Mouse (Mus musculus) MEL (cell line): ENCODE results near the gene Tshr. TPM values are rescaled to one million over a fixed set of nuclear protein-coding genes. Genes with fewer than 3 reads are reported as not detected.

ENCODE experiments used
- DNase-seq: peaks from one replicate; pipeline ENCODE4 v3.0.0; 2011; ENCODE audit warnings: low read depth, low spot score
- H3K27ac ChIP-seq: 2 replicates; pipeline ENCODE4 v1.5.1; 2012; ENCODE audit warnings: low read depth, mild to moderate bottlenecking, control low read depth, low read length, moderate library complexity; ENCODE audit not compliant: control insufficient read depth
- H3K27me3 ChIP-seq, 2 experiments: fragments of 150-350 bp in 1 of 2; sonication (generic) in 1 of 2; 2 replicates each; pipeline ENCODE4 v1.6.1; 2012; ENCODE audit warnings: low read length in 2 of 2, mild to moderate bottlenecking in 2 of 2, improper control_type of control experiment in 1 of 2, moderate library complexity in 1 of 2; ENCODE audit not compliant: insufficient read depth in 2 of 2, control insufficient read depth in 1 of 2
- H3K36me3 ChIP-seq, 2 experiments: 2 replicates each; pipeline ENCODE4 v1.6.1; 2012 to 2014; ENCODE audit warnings: low read length in 2 of 2, improper control_type of control experiment in 1 of 2, inconsistent platforms in 1 of 2, mild to moderate bottlenecking in 1 of 2; ENCODE audit not compliant: insufficient read depth in 2 of 2, control insufficient read depth in 1 of 2
- H3K4me1 ChIP-seq, 2 experiments: fragments of 150-350 bp in 1 of 2; sonication (generic) in 1 of 2; 2 replicates each; pipeline ENCODE4 v1.6.1; 2012; ENCODE audit warnings: low read length in 2 of 2, improper control_type of control experiment in 1 of 2, mild to moderate bottlenecking in 1 of 2; ENCODE audit not compliant: insufficient read depth in 2 of 2, control insufficient read depth in 1 of 2
- H3K4me3 ChIP-seq, 2 experiments: fragments of 150-350 bp in 1 of 2; sonication (generic) in 1 of 2; 2 replicates each; pipeline ENCODE4 v1.5.1; 2012; ENCODE audit warnings: low read depth in 2 of 2, low read length in 2 of 2, mild to moderate bottlenecking in 2 of 2, moderate library complexity in 2 of 2, control low read depth in 1 of 2, improper control_type of control experiment in 1 of 2; ENCODE audit not compliant: control insufficient read depth in 1 of 2, insufficient read depth in 1 of 2
- H3K79me2 ChIP-seq: 2 replicates; pipeline ENCODE4 v1.6.1; 2012; ENCODE audit warnings: mild to moderate bottlenecking, low read length, moderate library complexity; ENCODE audit not compliant: control insufficient read depth, poor library complexity, insufficient read depth
- H3K9ac ChIP-seq: 2 replicates; pipeline ENCODE4 v1.6.1; 2012; ENCODE audit warnings: low read depth, mild to moderate bottlenecking, control low read depth, low read length, moderate library complexity; ENCODE audit not compliant: control insufficient read depth, poor library complexity, severe bottlenecking
- H3K9me3 ChIP-seq: fragments of 150-350 bp; sonication (generic); replicated peaks from 2 replicates; pipeline ENCODE4 v1.6.1; 2012; ENCODE audit warnings: mild to moderate bottlenecking, low read length, improper control_type of control experiment, moderate library complexity; ENCODE audit not compliant: insufficient read depth
- CHD2 ChIP-seq: IDR thresholded peaks from 2 replicates; pipeline ENCODE4 v1.6.1; 2011; ENCODE audit warnings: low read length, improper control_type of control experiment
- CTCF ChIP-seq, 3 experiments: IDR thresholded peaks in 2 of 3; conservative IDR thresholded peaks in 1 of 3; 2 replicates each; pipeline ENCODE4 v1.5.1; 2011 to 2012; ENCODE audit warnings: low read length in 3 of 3, low read depth in 2 of 3, mild to moderate bottlenecking in 2 of 3, improper control_type of control experiment in 1 of 3, inconsistent platforms in 1 of 3, mixed read lengths in 1 of 3, moderate library complexity in 1 of 3; ENCODE audit not compliant: control insufficient read depth in 1 of 3, insufficient read depth in 1 of 3, poor library complexity in 1 of 3, severe bottlenecking in 1 of 3
- GABPA ChIP-seq: IDR thresholded peaks from 2 replicates; pipeline ENCODE4 v1.6.1; 2012; ENCODE audit warnings: low read depth, mild to moderate bottlenecking, inconsistent platforms, low read length, improper control_type of control experiment, moderate library complexity
- MAFK ChIP-seq: IDR thresholded peaks from 2 replicates; pipeline ENCODE4 v1.6.1; 2011; ENCODE audit warnings: low read depth, mild to moderate bottlenecking, low read length, improper control_type of control experiment, borderline replicate concordance
- MEF2A ChIP-seq: IDR thresholded peaks from 2 replicates; pipeline ENCODE4 v1.6.1; 2014; ENCODE audit warnings: low read depth, mild to moderate bottlenecking, inconsistent platforms, low read length, improper control_type of control experiment; ENCODE audit not compliant: poor library complexity, insufficient replicate concordance, severe bottlenecking; ENCODE audit errors: extremely low read depth
- MYB ChIP-seq: IDR thresholded peaks from 2 replicates; pipeline ENCODE4 v1.6.1; 2011; ENCODE audit warnings: mild to moderate bottlenecking, low read depth, low read length, improper control_type of control experiment
- NELFE ChIP-seq: IDR thresholded peaks from 2 replicates; pipeline ENCODE4 v1.6.1; 2011; ENCODE audit warnings: low read depth, low read length, improper control_type of control experiment
- POLR2AphosphoS2 ChIP-seq: IDR thresholded peaks from 2 replicates; pipeline ENCODE4 v1.6.1; 2011; ENCODE audit warnings: low read length, improper control_type of control experiment
- RAD21 ChIP-seq: IDR thresholded peaks from 2 replicates; pipeline ENCODE4 v1.6.1; 2011; ENCODE audit warnings: mild to moderate bottlenecking, low read depth, low read length, improper control_type of control experiment
- SIN3A ChIP-seq: IDR thresholded peaks from 2 replicates; pipeline ENCODE4 v1.6.1; 2012; ENCODE audit warnings: low read length, improper control_type of control experiment, inconsistent platforms
- SMC3 ChIP-seq: IDR thresholded peaks from 2 replicates; pipeline ENCODE4 v1.6.1; 2011; ENCODE audit warnings: low read depth, low read length, improper control_type of control experiment
- TAL1 ChIP-seq: IDR thresholded peaks from 2 replicates; pipeline ENCODE4 v1.6.1; 2012; ENCODE audit warnings: mild to moderate bottlenecking, inconsistent platforms, low read length, moderate library complexity, mixed read lengths
- TCF12 ChIP-seq: IDR thresholded peaks from 2 replicates; pipeline ENCODE4 v1.6.1; 2014; ENCODE audit warnings: low read depth, mild to moderate bottlenecking, inconsistent platforms, low read length, improper control_type of control experiment, moderate library complexity
- UBTF ChIP-seq: IDR thresholded peaks from 2 replicates; pipeline ENCODE4 v1.6.1; 2012; ENCODE audit warnings: low read depth, mild to moderate bottlenecking, inconsistent platforms, low read length, improper control_type of control experiment, moderate library complexity, borderline replicate concordance; ENCODE audit not compliant: insufficient read depth
- ZC3H11A ChIP-seq: IDR thresholded peaks from 2 replicates; pipeline ENCODE4 v1.6.1; 2012; ENCODE audit warnings: low read depth, mild to moderate bottlenecking, inconsistent platforms, low read length, improper control_type of control experiment
- ZKSCAN1 ChIP-seq: IDR thresholded peaks from 2 replicates; pipeline ENCODE4 v1.6.1; 2012; ENCODE audit warnings: low read depth, mild to moderate bottlenecking, inconsistent platforms, low read length, improper control_type of control experiment, moderate library complexity
- ZNF384 ChIP-seq: IDR thresholded peaks from 2 replicates; pipeline ENCODE4 v1.6.1; 2012; ENCODE audit warnings: low read depth, mild to moderate bottlenecking, inconsistent platforms, low read length, improper control_type of control experiment
- polyA plus RNA-seq, 2 experiments: library from polyadenylated mRNA; stranded (reverse) in 1 of 2; unstranded in 1 of 2; fragments of >175 nt in 1 of 2; fragments of >200 nt in 1 of 2; gene quantifications; 2 replicates each; pipeline versions ENCODE4 v1.2.1 to v1.2.4; 2012; ENCODE audit warnings: low replicate concordance in 2 of 2, low read depth in 1 of 2; ENCODE audit not compliant: insufficient read length in 2 of 2, insufficient read depth in 1 of 2, missing spikeins in 1 of 2
- total RNA-seq: library from RNA; depleted of rRNA; stranded (reverse); fragments of 300-350 nt; gene quantifications from 2 replicates; pipeline ENCODE4 v1.2.3, GENCODE M21; 2012

Gene Tshr
- total and polyA plus RNA-seq, 3 experiments = not detected

GRCm38 (mm10) chr12:91412461-91413182 lies 28.3 kb downstream of the Tshr start:
- H3K27me3 ChIP-seq = no peaks in the 10 kb centered on the region; a peak in 1 of 4 replicates
- no peaks in the 10 kb centered on the region for H3K79me2 ChIP-seq
- no peak overlapping the region for H3K9ac ChIP-seq
- H3K4me3 ChIP-seq = no peak overlapping the region
- no peak for DNase-seq
- H3K9me3 ChIP-seq = no peaks in the 10 kb centered on the region
- H3K27ac ChIP-seq = no peak overlapping the region
- no peaks in the 10 kb centered on the region; a peak in 1 of 4 replicates for H3K36me3 ChIP-seq
- TF ChIP-seq NELFE = no peak
- TF ChIP-seq MYB = no peak
- TF ChIP-seq TCF12 = no peak
- TF ChIP-seq GABPA = no peak
- no peak for TF ChIP-seq ZKSCAN1
- no peak for TF ChIP-seq CTCF (IDR thresholded peaks at IDR 0.05 in 2 of 3, conservative IDR thresholded peaks at IDR 0.05 in 1 of 3; ENCODE audit: control insufficient read depth in 1 of 3, insufficient read depth in 1 of 3, low read depth in 2 of 3, low read length in 3 of 3, poor library complexity in 1 of 3, severe bottlenecking in 1 of 3)
- TF ChIP-seq SIN3A = no peak
- no peak for TF ChIP-seq MAFK
- TF ChIP-seq TAL1 = no peak
- TF ChIP-seq CHD2 = no peak
- TF ChIP-seq MEF2A = no peak
- TF ChIP-seq UBTF = no peak
- H3K4me1 ChIP-seq = peaks cover 0 to 4% of the 10 kb centered on the region in 2 experiments; a peak in 1 of 4 replicates

GRCm38 (mm10) chr12:91415112-91415511 lies 30.7 kb downstream of the Tshr start:
- H3K4me1 ChIP-seq = peaks cover 0 to 4% of the 10 kb centered on the region in 2 experiments; a peak in 1 of 4 replicates
- DNase-seq = peak; percentile 21
- no peaks in the 10 kb centered on the region for H3K27me3 ChIP-seq
- H3K9me3 ChIP-seq = no peaks in the 10 kb centered on the region
- no peaks in the 10 kb centered on the region; a peak in 1 of 4 replicates for H3K36me3 ChIP-seq
- H3K4me3 ChIP-seq = no peak overlapping the region
- TF ChIP-seq RAD21 (peak; percentile 21), POLR2AphosphoS2 (no peak), ZNF384 (no peak), ZC3H11A (0 out of 2 replicates have a peak, but pooled peaks have one; percentile 2), CTCF (IDR thresholded peaks at IDR 0.05 in 2 of 3, conservative IDR thresholded peaks at IDR 0.05 in 1 of 3; ENCODE audit: control insufficient read depth in 1 of 3, insufficient read depth in 1 of 3, low read depth in 2 of 3, low read length in 3 of 3, poor library complexity in 1 of 3, severe bottlenecking in 1 of 3) (peak; percentile 11 to 44 (median 13); a peak in 2 of 6 replicates), SMC3 (peak; percentile 51)
- H3K27ac ChIP-seq = no peak overlapping the region
- no peak overlapping the region for H3K9ac ChIP-seq
- H3K79me2 ChIP-seq = no peaks in the 10 kb centered on the region
